Mouse (Mus musculus): ENCODE results near the gene Chst12. TPM values are rescaled to one million over a fixed set of nuclear protein-coding genes. Genes with fewer than 3 reads are reported as not detected.

Chst12 gene
- 10 to 100 TPM; 14.8 to 36.3 TPM for polyA plus RNA-seq (2012; fragmentation: generic; extraction: Trizol)

GRCm38 (mm10) chr5:140505208-140505780 lies at the start of gene Chst12:
Gene Chst12, plus strand, starts transcription at chr5:140505550.

GRCm38 (mm10) chr5:140564896-140565295 lies 59.5 kb downstream of the Chst12 start, which contains the start of gene Grifin:
Gene Grifin, minus strand, starts transcription at chr5:140565071.

Other genes with a start within 250 kb of the Chst12 start
- 10 to 100 TPM; 32.9 to 58.6 TPM for gene Mad1l1, start 184.0 kb upstream of the Chst12 start, polyA plus RNA-seq (2012; fragmentation: generic; extraction: Trizol)
- 10 to 100 TPM; 48.1 to 52.9 TPM for gene Nudt1, start 183.9 kb upstream of the Chst12 start, polyA plus RNA-seq (2012; fragmentation: generic; extraction: Trizol)
- 10 to 100 TPM in 1 of 2 experiments, 1 to 10 TPM in 1; 7.7 to 12.9 TPM for gene Mrm2, start 173.7 kb upstream of the Chst12 start, polyA plus RNA-seq (2012; fragmentation: generic; extraction: Trizol)
- gene Snx8, start 116.3 kb upstream of the Chst12 start, polyA plus RNA-seq (2012; fragmentation: generic; extraction: Trizol): 10 to 100 TPM; 21.1 to 21.4 TPM
- gene Eif3b, start 86.2 kb upstream of the Chst12 start, polyA plus RNA-seq (2012; fragmentation: generic; extraction: Trizol): 100 to 1,000 TPM; 114 to 307 TPM
- gene Gm4869, start 59.9 kb upstream of the Chst12 start, polyA plus RNA-seq (2012; fragmentation: generic; extraction: Trizol): under 1 TPM in 1 of 2 experiments, not detected in 1; 0.01 TPM
- gene Grifin, start 59.5 kb downstream of the Chst12 start, polyA plus RNA-seq (2012; fragmentation: generic; extraction: Trizol): not detected
- gene Lfng, start 101.8 kb downstream of the Chst12 start, polyA plus RNA-seq (2012; fragmentation: generic; extraction: Trizol): 10 to 100 TPM; 10.6 to 11.6 TPM
- 100 to 1,000 TPM in 1 of 2 experiments, 10 to 100 TPM in 1; 19.6 to 133 TPM for gene Ttyh3, start 143.5 kb downstream of the Chst12 start, polyA plus RNA-seq (2012; fragmentation: generic; extraction: Trizol)
- gene Iqce, start 196.8 kb downstream of the Chst12 start, polyA plus RNA-seq (2012; fragmentation: generic; extraction: Trizol): 10 to 100 TPM in 1 of 2 experiments, 1 to 10 TPM in 1; 6.0 to 17.5 TPM
- 10 to 100 TPM in 1 of 2 experiments, 1 to 10 TPM in 1; 4.3 to 16.0 TPM for gene Brat1, start 199.5 kb downstream of the Chst12 start, polyA plus RNA-seq (2012; fragmentation: generic; extraction: Trizol)
- gene Amz1, start 218.6 kb downstream of the Chst12 start, polyA plus RNA-seq (2012; fragmentation: generic; extraction: Trizol): 1 to 10 TPM in 1 of 2 experiments, under 1 TPM in 1; 0.22 to 2.6 TPM

All from C3H10T1/2 (cell line).